Mouse (Mus musculus) ES-E14 (cell line): ENCODE data around the gene Smco3. TPM values are rescaled to one million over a fixed set of nuclear protein-coding genes. Genes with fewer than 3 reads are reported as not detected.

Experiments used
- DNase-seq: peaks from one replicate; pipeline ENCODE4 v3.0.0-alpha.2; 2013; ENCODE audit warnings: low read depth, low spot score
- H3K27ac ChIP-seq: 2 replicates; pipeline ENCODE4 v1.5.1; 2012; ENCODE audit warnings: low read depth, mild to moderate bottlenecking, low read length, moderate library complexity, mixed read lengths; ENCODE audit not compliant: poor library complexity, insufficient read depth, severe bottlenecking
- H3K36me3 ChIP-seq: 2 replicates; pipeline ENCODE4 v1.6.1; 2012; ENCODE audit warnings: mild to moderate bottlenecking, low read length, moderate library complexity, mixed read lengths; ENCODE audit not compliant: control insufficient read depth, poor library complexity, insufficient read depth, severe bottlenecking
- H3K4me1 ChIP-seq, 2 experiments: fragments of 150-350 bp in 1 of 2; sonication (generic) in 1 of 2; 2 replicates each; pipeline ENCODE4 v1.6.1; 2012; ENCODE audit warnings: low read length in 2 of 2, mild to moderate bottlenecking in 1 of 2, mixed read lengths in 1 of 2; ENCODE audit not compliant: control insufficient read depth in 2 of 2, insufficient read depth in 2 of 2, poor library complexity in 1 of 2
- H3K4me3 ChIP-seq, 2 experiments: fragments of 150-350 bp in 1 of 2; sonication (generic) in 1 of 2; 2 replicates each; pipeline ENCODE4 v1.5.1; 2012; ENCODE audit warnings: low read length in 2 of 2, low read depth in 1 of 2, mild to moderate bottlenecking in 1 of 2, mixed read lengths in 1 of 2; ENCODE audit not compliant: insufficient read depth in 1 of 2, poor library complexity in 1 of 2, severe bottlenecking in 1 of 2
- H3K9ac ChIP-seq: 2 replicates; pipeline ENCODE4 v1.6.1; 2012; ENCODE audit warnings: low read depth, mild to moderate bottlenecking, low read length, mixed read lengths; ENCODE audit not compliant: poor library complexity, insufficient read depth, severe bottlenecking
- H3K9me3 ChIP-seq: fragments of 150-350 bp; sonication (generic); 2 replicates; pipeline ENCODE4 v1.6.1; 2012; ENCODE audit warnings: low read depth, mild to moderate bottlenecking, low read length; ENCODE audit not compliant: control insufficient read depth, insufficient read depth
- CHD2 ChIP-seq: IDR thresholded peaks from 2 replicates; pipeline ENCODE4 v1.6.1; 2014; ENCODE audit warnings: mild to moderate bottlenecking, low read depth, low read length, inconsistent platforms
- HCFC1 ChIP-seq: IDR thresholded peaks from 2 replicates; pipeline ENCODE4 v1.6.1; 2012; ENCODE audit warnings: low read length, inconsistent platforms, borderline replicate concordance; ENCODE audit not compliant: insufficient read depth
- MAFK ChIP-seq: IDR thresholded peaks from 2 replicates; pipeline ENCODE4 v1.6.1; 2014; ENCODE audit warnings: mild to moderate bottlenecking, low read depth, low read length, inconsistent platforms; ENCODE audit not compliant: insufficient read depth
- ZC3H11A ChIP-seq: IDR thresholded peaks from 2 replicates; pipeline ENCODE4 v1.6.1; 2012; ENCODE audit warnings: low read depth, mild to moderate bottlenecking, inconsistent platforms, low read length, borderline replicate concordance
- ZNF384 ChIP-seq: IDR thresholded peaks from 2 replicates; pipeline ENCODE4 v1.6.1; 2012; ENCODE audit warnings: low read depth, low read length, inconsistent platforms
- in situ Hi-C, 2 experiments: fragments of 600-800 bp; cut with MboI; formaldehyde crosslinking; loops; one replicate each; pipeline ENCODE4 v1.15.1; 2025; ENCODE audit warnings: low sequenced_read_pairs in 2 of 2, inconsistent platforms in 1 of 2; ENCODE audit not compliant: unreplicated experiment in 2 of 2
- total RNA-seq: library from RNA; depleted of rRNA; stranded (reverse); fragments of 300-350 nt; gene quantifications from 2 replicates; pipeline ENCODE4 v1.2.3, GENCODE M21; 2012

Smco3 gene
- total RNA-seq, 1 experiment = not detected

DNA sequence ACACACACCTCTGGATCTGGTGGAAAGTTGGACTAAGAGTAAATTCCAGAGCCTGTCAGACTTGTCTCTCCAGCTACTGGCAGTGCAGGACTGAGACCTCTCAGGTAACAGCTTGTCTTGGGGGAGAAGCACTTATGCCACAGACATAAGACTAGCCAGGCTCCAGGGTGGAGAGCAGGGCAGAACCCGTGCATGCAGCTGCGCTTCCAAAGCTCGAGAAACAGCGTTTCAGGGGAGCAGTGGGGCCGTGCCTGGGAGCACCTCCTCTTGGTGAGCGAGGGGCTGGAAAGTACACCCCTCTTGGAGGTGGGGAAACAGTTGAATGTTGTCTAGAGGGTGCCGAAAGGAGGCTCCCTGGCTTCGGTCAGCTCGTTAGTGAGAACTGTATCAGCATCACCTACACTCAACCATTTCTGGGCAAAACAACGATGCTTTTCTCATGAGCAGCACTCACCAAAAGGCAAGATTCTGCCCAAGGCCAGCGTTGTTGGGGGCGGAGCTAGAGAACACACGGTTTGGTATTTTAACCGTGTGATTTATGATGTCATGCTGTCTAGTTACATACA is 20.9 kb upstream of the Smco3 start:
- TF ChIP-seq MAFK (no peak), ZNF384 (no peak), ZC3H11A (no peak), CHD2 (no peak), HCFC1 (no peak)
- Histone ChIP-seq H3K9me3 (no peaks in the 10 kb centered on the region), H3K4me3 (no peak overlapping the region), H3K4me1 (no peaks in the 10 kb centered on the region; a peak in 1 of 4 replicates), H3K36me3 (no peaks in the 10 kb centered on the region), H3K9ac (no peak overlapping the region), H3K27ac (no peak overlapping the region)
- DNase-seq = no peak
- in situ Hi-C loops = no loop called here

DNA sequence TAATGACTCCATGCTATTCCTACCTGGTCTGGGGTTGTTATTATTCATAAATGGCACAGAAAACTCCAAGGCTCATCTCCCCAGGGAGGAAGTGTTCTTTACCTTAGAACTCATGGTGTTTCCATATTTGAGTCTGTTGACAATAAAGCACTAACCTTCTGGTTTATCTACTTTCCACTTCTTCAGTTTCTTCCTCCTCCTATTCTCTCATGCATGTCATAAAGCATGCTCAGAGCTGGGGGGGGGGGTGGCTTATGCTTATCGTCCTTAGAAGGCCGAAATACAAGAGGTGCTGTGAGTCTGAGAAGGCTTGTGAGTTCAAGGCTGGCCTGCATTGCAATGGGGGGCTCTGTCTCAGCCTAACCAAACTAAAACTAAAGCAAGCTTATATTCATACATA is 19.9 kb upstream of the Smco3 start:
- H3K9ac ChIP-seq = no peak overlapping the region
- H3K36me3 ChIP-seq = no peaks in the 10 kb centered on the region
- TF ChIP-seq ZNF384 = no peak
- TF ChIP-seq MAFK = no peak
- H3K27ac ChIP-seq = no peak overlapping the region
- no peak for DNase-seq
- H3K4me3 ChIP-seq = no peak overlapping the region
- no peaks in the 10 kb centered on the region for H3K9me3 ChIP-seq
- no peaks in the 10 kb centered on the region; a peak in 1 of 4 replicates for H3K4me1 ChIP-seq
- in situ Hi-C loops = no loop called here

DNA sequence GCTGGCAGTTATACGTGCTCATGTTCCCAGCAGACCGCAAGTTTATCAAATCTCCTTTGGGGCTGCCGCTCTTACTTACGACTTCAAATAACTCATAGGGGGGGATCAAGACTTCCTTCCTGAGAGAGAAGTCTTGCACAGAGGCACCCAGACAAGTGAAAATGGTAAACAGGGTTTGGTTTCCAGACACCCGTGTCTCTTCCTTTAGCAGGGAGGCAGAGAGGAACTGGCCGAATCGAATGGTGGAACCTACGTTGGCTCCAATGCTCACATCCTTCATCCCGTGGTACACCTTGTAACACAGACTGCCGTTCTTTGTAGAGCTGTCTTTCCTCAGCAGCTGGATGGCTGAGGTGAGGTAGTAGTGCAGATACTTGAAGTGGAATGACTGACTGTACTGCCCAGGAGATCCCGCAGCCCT is 19.1 kb upstream of the Smco3 start:
- Histone ChIP-seq H3K9ac (no peak overlapping the region), H3K9me3 (no peaks in the 10 kb centered on the region), H3K4me1 (no peaks in the 10 kb centered on the region; a peak in 1 of 4 replicates), H3K4me3 (no peak overlapping the region), H3K27ac (no peak overlapping the region), H3K36me3 (no peaks in the 10 kb centered on the region)
- in situ Hi-C loops = no loop called here
- TF ChIP-seq MAFK (no peak), ZC3H11A (no peak), HCFC1 (no peak), CHD2 (no peak), ZNF384 (no peak)
- DNase-seq = no peak

DNA sequence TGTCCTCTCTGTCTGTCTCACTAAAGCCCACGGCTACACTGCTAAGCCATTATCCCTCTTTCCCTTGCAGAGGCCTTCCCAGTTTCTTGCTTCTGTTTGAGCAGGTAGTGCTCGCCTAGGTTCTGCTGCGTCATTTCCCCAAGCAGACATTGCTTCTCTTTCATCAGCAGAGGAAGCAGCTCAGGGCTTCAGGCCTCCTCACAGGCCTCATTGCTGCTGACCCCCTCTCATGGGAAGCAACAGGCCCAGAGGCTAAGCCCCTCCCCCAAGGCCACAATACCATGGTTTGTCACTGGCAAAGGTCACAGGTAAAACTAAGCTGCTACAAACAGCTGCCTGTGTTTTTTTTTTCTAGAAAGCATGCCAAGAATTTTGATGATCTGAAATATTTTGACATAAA is 17.5 kb upstream of the Smco3 start:
- Histone ChIP-seq H3K9me3 (no peaks in the 10 kb centered on the region), H3K36me3 (no peaks in the 10 kb centered on the region), H3K9ac (no peak overlapping the region), H3K4me3 (no peak overlapping the region), H3K27ac (no peak overlapping the region), H3K4me1 (no peaks in the 10 kb centered on the region; a peak in 1 of 4 replicates)
- in situ Hi-C loops = no loop called here
- TF ChIP-seq ZC3H11A (no peak), HCFC1 (no peak)
- no peak for DNase-seq

DNA sequence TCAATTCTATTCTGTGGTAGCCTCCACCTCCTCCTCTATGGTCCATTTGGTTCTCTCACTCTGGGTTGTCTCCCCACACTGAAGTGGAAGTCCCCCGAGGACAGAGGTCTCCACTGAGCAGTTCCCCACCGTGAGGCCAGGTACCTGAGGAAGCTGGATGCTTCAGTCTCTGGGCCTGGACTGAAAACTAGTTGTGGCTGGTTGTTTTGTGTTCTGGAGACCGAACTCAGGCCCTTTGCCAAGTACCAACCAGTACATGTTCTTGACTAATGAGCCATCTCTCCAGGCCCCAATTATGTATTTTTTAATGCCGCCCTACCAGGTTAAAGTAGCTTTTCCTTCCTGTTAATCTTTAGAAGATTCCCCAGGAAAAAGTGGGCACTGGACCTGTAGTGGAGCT is 17.1 kb upstream of the Smco3 start:
- H3K4me3 ChIP-seq = no peak overlapping the region
- H3K9me3 ChIP-seq = no peaks in the 10 kb centered on the region
- DNase-seq = no peak
- H3K36me3 ChIP-seq = no peaks in the 10 kb centered on the region
- H3K27ac ChIP-seq = no peak overlapping the region
- in situ Hi-C loops = no loop called here
- no peak overlapping the region for H3K9ac ChIP-seq
- no peaks in the 10 kb centered on the region; a peak in 1 of 4 replicates for H3K4me1 ChIP-seq
- TF ChIP-seq ZC3H11A (no peak), CHD2 (no peak), MAFK (no peak), ZNF384 (no peak)
